Mouse (Mus musculus): Measurements from ENCODE around the gene Chdh. TPM values are rescaled to one million over a fixed set of nuclear protein-coding genes. Genes with fewer than 3 reads are reported as not detected.
A peak's percentile ranks its signal among the peaks of the same experiment; 100 is the strongest.

Gene Chdh
- 0.75 and 1.5 TPM in 2 replicates for polyA plus RNA-seq (2015; fragmentation: Nextera tagmentation; extraction: Ambion mirVana)

GRCm38 (mm10) chr14:30008733-30009575 lies at the start of gene Chdh, which contains the start of gene Il17rb:
Gene Chdh (plus strand): TSS chr14:30009023.
Gene Il17rb (minus strand): TSS chr14:30008896.
- Histone ChIP-seq H3K4me1 (ENCODE audit: control insufficient read depth, insufficient read depth, low read length) (peaks cover 10% of the 10 kb centered on the region), H3K4me2 (ENCODE audit: low read depth, low read length) (peak within 1 kb of the TSS; percentile 90), H3K9ac (ENCODE audit: low read length) (peak within 1 kb of the TSS; percentile 67), H3K27ac (ENCODE audit: low read length) (peak within 1 kb of the TSS; percentile 1; the same call in 1 of the 2 replicates), H3K36me3 (ENCODE audit: control insufficient read depth, insufficient read depth) (no peaks in the 10 kb centered on the region), H3K4me3 (ENCODE audit: low read length) (peak within 1 kb of the TSS; percentile 57), H3K9me3 (replicated peaks; ENCODE audit: control insufficient read depth, low read length) (no peaks in the 10 kb centered on the region), H3K27me3 (ENCODE audit: control insufficient read depth, insufficient read depth, low read length) (peaks cover 20% of the 10 kb centered on the region)
- ATAC-seq (replicated peaks; ENCODE audit: extremely low read depth, insufficient read depth, low FRiP score) = peak; percentile 42
- 8% methylated on average over 54 of the region's 54 CpGs for WGBS

DNA sequence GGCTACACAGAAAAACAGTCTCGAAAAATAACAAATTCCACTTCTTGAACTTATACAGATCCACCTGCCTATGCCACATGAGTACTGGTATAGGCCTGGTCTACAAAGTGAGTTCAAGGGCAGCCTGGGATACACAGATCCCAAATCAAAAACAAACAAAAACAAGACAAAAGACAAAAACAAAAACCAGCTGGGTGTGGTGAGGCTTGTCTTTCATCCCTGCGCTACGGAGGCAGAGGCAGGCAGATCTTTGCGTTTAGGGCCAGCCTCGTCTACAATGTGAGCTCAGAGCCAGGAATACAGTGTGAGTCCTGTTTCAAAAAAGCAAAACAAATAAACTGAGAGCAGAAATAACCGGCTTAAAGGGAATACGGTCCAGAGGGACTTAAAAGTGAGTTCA lies 41.2 kb upstream of the Chdh start:
- peaks cover 19% of the 10 kb centered on the region for H3K4me1 ChIP-seq (ENCODE audit: control insufficient read depth, insufficient read depth, low read length)
- H3K27me3 ChIP-seq (ENCODE audit: control insufficient read depth, insufficient read depth, low read length) = no peaks in the 10 kb centered on the region
- WGBS = 55% methylated on average over 7 of the region's 7 CpGs
- ATAC-seq (replicated peaks; ENCODE audit: extremely low read depth, insufficient read depth, low FRiP score) = no peak
- peak overlapping the region; percentile 74 for H3K9ac ChIP-seq (ENCODE audit: low read length)
- peak overlapping the region; percentile 75 for H3K27ac ChIP-seq (ENCODE audit: low read length)
- H3K4me2 ChIP-seq (ENCODE audit: low read depth, low read length) = peak overlapping the region; percentile 88
- no peaks in the 10 kb centered on the region for H3K9me3 ChIP-seq (replicated peaks; ENCODE audit: control insufficient read depth, low read length)
- H3K4me3 ChIP-seq (ENCODE audit: low read length) = peak overlapping the region; percentile 93
- H3K36me3 ChIP-seq (ENCODE audit: control insufficient read depth, insufficient read depth) = peaks cover 19% of the 10 kb centered on the region

- H3K4me3 ChIP-seq (ENCODE audit: low read length) = peak within 1 kb of the TSS; percentile 93
- peaks cover 25% of the 10 kb centered on the region for H3K36me3 ChIP-seq (ENCODE audit: control insufficient read depth, insufficient read depth)
- H3K4me2 ChIP-seq (ENCODE audit: low read depth, low read length) = peak within 1 kb of the TSS; percentile 88
- peak within 1 kb of the TSS; percentile 94 for H3K9ac ChIP-seq (ENCODE audit: low read length)
- under 1% methylated on average over 49 of the region's 49 CpGs for WGBS
- H3K4me1 ChIP-seq (ENCODE audit: control insufficient read depth, insufficient read depth, low read length) = peaks cover 19% of the 10 kb centered on the region
- no peaks in the 10 kb centered on the region for H3K9me3 ChIP-seq (replicated peaks; ENCODE audit: control insufficient read depth, low read length)
- no peaks in the 10 kb centered on the region for H3K27me3 ChIP-seq (ENCODE audit: control insufficient read depth, insufficient read depth, low read length)
- peak; percentile 100 for ATAC-seq (replicated peaks; ENCODE audit: extremely low read depth, insufficient read depth, low FRiP score)
- H3K27ac ChIP-seq (ENCODE audit: low read length) = peak within 1 kb of the TSS; percentile 75
Measured at GRCm38 (mm10) chr14:29968075-29968821, 40.6 kb upstream of the Chdh start, which contains the start of gene Selenok. Gene Selenok (plus strand): TSS chr14:29968308.

- Histone ChIP-seq H3K27me3 (ENCODE audit: control insufficient read depth, insufficient read depth, low read length) (no peaks in the 10 kb centered on the region), H3K4me3 (ENCODE audit: low read length) (no peak overlapping the region), H3K4me1 (ENCODE audit: control insufficient read depth, insufficient read depth, low read length) (peaks cover 19% of the 10 kb centered on the region), H3K9me3 (replicated peaks; ENCODE audit: control insufficient read depth, low read length) (no peaks in the 10 kb centered on the region), H3K27ac (ENCODE audit: low read length) (no peak overlapping the region), H3K36me3 (ENCODE audit: control insufficient read depth, insufficient read depth) (peaks cover 35% of the 10 kb centered on the region), H3K9ac (ENCODE audit: low read length) (no peak overlapping the region), H3K4me2 (ENCODE audit: low read depth, low read length) (no peak overlapping the region)
- no peak for ATAC-seq (replicated peaks; ENCODE audit: extremely low read depth, insufficient read depth, low FRiP score)
- WGBS = 93% methylated on average over 7 of the region's 7 CpGs
Measured at GRCm38 (mm10) chr14:29971446-29971845, 37.4 kb upstream of the Chdh start.

- no peak for ATAC-seq (replicated peaks; ENCODE audit: extremely low read depth, insufficient read depth, low FRiP score)
- H3K9ac ChIP-seq (ENCODE audit: low read length) = no peak overlapping the region
- no peak overlapping the region for H3K4me2 ChIP-seq (ENCODE audit: low read depth, low read length)
- no peaks in the 10 kb centered on the region for H3K27me3 ChIP-seq (ENCODE audit: control insufficient read depth, insufficient read depth, low read length)
- H3K27ac ChIP-seq (ENCODE audit: low read length) = no peak overlapping the region
- WGBS = 83% methylated on average over 5 of the region's 5 CpGs
- H3K36me3 ChIP-seq (ENCODE audit: control insufficient read depth, insufficient read depth) = peaks cover 35% of the 10 kb centered on the region
- H3K9me3 ChIP-seq (replicated peaks; ENCODE audit: control insufficient read depth, low read length) = no peaks in the 10 kb centered on the region
- no peak overlapping the region for H3K4me3 ChIP-seq (ENCODE audit: low read length)
- peaks cover 19% of the 10 kb centered on the region for H3K4me1 ChIP-seq (ENCODE audit: control insufficient read depth, insufficient read depth, low read length)
Measured at GRCm38 (mm10) chr14:29971993-29972392, 36.8 kb upstream of the Chdh start.

DNA sequence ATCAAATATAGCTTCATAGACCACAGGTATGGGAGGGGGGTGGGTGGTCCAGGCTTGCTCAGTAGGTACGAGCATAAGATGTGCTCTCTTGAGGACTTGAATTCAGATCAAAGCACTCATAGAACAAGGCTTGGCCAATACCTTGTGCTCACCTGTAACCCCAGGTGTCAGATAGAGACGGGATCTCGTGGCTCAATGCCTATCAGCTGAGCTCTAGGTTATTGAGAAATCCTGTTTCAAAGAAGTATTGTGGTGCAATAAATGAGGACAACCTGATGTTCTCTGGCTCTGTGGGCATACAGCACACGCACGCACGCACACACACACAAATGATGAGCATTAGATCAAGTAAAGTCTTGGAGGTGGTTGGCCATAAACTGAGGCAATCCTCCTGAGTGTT lies 31.9 kb upstream of the Chdh start:
- H3K36me3 ChIP-seq (ENCODE audit: control insufficient read depth, insufficient read depth) = peaks cover 42% of the 10 kb centered on the region
- no peak overlapping the region for H3K4me2 ChIP-seq (ENCODE audit: low read depth, low read length)

GRCm38 (mm10) chr14:29978254-29979204 lies 30.3 kb upstream of the Chdh start, which contains the start of gene Actr8:
Gene Actr8 (plus strand): TSS chr14:29978337.
- Histone ChIP-seq H3K4me1 (ENCODE audit: control insufficient read depth, insufficient read depth, low read length) (peaks cover 8% of the 10 kb centered on the region), H3K9ac (ENCODE audit: low read length) (peak within 1 kb of the TSS; percentile 97), H3K27ac (ENCODE audit: low read length) (peak within 1 kb of the TSS; percentile 95), H3K4me2 (ENCODE audit: low read depth, low read length) (peak within 1 kb of the TSS; percentile 71), H3K4me3 (ENCODE audit: low read length) (peak within 1 kb of the TSS; percentile 94), H3K36me3 (ENCODE audit: control insufficient read depth, insufficient read depth) (peaks cover 41% of the 10 kb centered on the region), H3K27me3 (ENCODE audit: control insufficient read depth, insufficient read depth, low read length) (no peaks in the 10 kb centered on the region), H3K9me3 (replicated peaks; ENCODE audit: control insufficient read depth, low read length) (peaks cover 8% of the 10 kb centered on the region)
- under 1% methylated on average over 43 of the region's 44 CpGs for WGBS
- ATAC-seq (replicated peaks; ENCODE audit: extremely low read depth, insufficient read depth, low FRiP score) = peak; percentile 95

More for the DNA sequence above, 31.9 kb upstream of the Chdh start:
- H3K4me1 ChIP-seq (ENCODE audit: control insufficient read depth, insufficient read depth, low read length) = peaks cover 8% of the 10 kb centered on the region
- no peaks in the 10 kb centered on the region for H3K27me3 ChIP-seq (ENCODE audit: control insufficient read depth, insufficient read depth, low read length)
- no peak for ATAC-seq (replicated peaks; ENCODE audit: extremely low read depth, insufficient read depth, low FRiP score)
- peaks cover 7% of the 10 kb centered on the region for H3K9me3 ChIP-seq (replicated peaks; ENCODE audit: control insufficient read depth, low read length)
- H3K4me3 ChIP-seq (ENCODE audit: low read length) = no peak overlapping the region
- no peak overlapping the region for H3K27ac ChIP-seq (ENCODE audit: low read length)
- no peak overlapping the region for H3K9ac ChIP-seq (ENCODE audit: low read length)
- 92% methylated on average over 6 of the region's 6 CpGs for WGBS

GRCm38 (mm10) chr14:29980447-29981205 lies 28.2 kb upstream of the Chdh start:
- Histone ChIP-seq H3K9me3 (replicated peaks; ENCODE audit: control insufficient read depth, low read length) (peaks cover 8% of the 10 kb centered on the region), H3K27me3 (ENCODE audit: control insufficient read depth, insufficient read depth, low read length) (no peaks in the 10 kb centered on the region), H3K36me3 (ENCODE audit: control insufficient read depth, insufficient read depth) (peaks cover 53% of the 10 kb centered on the region), H3K9ac (ENCODE audit: low read length) (no peak overlapping the region), H3K4me3 (ENCODE audit: low read length) (no peak overlapping the region), H3K4me2 (ENCODE audit: low read depth, low read length) (no peak overlapping the region), H3K27ac (ENCODE audit: low read length) (no peak overlapping the region), H3K4me1 (ENCODE audit: control insufficient read depth, insufficient read depth, low read length) (peaks cover 8% of the 10 kb centered on the region)
- 96% methylated on average over 10 of the region's 10 CpGs for WGBS
- ATAC-seq (replicated peaks; ENCODE audit: extremely low read depth, insufficient read depth, low FRiP score) = no peak
